Mouse (Mus musculus) urinary bladder, adult 18-20 months (tissue): Measurements from ENCODE around the gene Shank3.
A peak's percentile ranks its signal among the peaks of the same experiment; 100 is the strongest.

ENCODE experiments used
- DNase-seq, 2 experiments: peaks; one replicate each; pipeline ENCODE4 v3.0.0; 2022; ENCODE audit warnings: low spot score in 2 of 2, mixed read lengths in 2 of 2

Gene Shank3

DNA sequence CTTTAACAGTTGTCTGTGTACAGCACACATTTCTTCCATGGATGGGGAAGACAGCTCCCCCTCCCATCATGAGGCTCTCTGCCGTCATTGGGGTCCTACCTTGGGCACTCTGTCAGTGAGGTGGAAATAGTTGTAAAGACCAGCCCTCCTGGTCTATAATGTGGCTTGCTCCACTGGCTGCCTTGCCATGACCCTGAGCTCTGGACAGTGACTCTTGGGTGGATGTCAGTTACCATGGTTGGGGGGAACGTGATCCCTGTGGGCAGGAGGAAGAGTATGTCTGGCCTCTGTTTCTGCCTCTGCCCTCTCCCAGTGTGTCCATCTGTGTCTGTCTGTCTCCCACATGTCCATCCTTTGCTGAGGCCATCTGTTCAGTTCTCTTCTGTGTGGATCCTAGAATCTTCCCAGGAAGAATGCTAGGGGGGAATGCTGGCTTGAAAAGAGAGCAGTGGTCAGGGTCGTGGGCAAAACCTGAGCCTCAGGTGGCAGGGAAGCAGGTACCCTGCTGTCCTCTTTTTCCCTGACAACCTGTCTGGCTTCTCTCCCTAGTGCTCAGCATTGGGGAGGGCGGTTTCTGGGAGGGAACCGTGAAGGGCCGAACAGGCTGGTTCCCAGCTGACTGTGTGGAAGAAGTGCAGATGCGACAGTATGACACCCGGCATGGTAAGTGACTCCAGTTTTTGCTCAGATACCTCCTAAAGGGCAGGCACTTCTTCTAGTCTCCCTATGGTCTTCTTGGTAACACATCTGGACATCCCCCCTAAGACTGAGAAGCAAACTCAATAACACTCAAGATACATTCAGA lies 25.4 kb downstream of the Shank3 start:
- DNase-seq: no peak

DNA sequence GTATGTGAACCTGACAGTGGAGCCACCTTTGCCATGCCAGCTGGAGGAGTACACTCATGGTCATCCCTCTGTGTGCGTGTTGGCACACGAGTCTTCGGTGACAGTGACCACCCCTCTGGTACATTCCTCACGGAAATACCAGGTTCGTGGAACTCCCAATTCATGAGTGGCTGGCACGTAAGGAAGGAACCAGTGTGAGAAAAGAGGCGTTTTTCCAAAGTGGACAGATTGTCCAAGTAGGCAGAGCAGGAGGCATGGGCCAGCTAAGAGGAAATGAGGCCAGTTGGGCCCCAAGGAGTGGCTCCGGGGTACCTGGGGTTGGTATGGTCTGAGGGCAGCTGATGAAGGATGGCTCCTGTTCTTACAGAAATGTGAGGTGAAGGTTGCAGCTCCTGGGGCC lies 26.0 kb downstream of the Shank3 start:
- DNase-seq: no peak

DNA sequence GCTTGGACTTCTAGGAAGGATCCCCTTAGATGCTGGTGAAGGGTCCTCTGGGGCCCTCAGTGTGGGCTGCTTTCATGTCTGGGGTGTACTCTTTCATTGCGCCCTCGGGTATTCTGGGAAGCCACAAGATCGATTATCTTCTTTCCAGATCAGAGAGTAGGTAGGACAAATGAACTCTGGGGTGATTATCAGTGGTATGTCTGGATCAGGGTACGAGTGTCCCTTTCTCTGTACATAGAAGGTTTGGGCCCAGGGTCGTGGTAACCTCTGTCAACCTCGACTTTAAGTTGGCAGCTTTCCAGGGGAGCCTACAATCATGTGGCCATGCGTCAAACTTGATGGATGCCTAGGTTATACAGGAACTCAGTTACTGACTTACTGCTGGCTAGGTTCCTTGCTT lies 26.5 kb downstream of the Shank3 start:
- no peak for DNase-seq

DNA sequence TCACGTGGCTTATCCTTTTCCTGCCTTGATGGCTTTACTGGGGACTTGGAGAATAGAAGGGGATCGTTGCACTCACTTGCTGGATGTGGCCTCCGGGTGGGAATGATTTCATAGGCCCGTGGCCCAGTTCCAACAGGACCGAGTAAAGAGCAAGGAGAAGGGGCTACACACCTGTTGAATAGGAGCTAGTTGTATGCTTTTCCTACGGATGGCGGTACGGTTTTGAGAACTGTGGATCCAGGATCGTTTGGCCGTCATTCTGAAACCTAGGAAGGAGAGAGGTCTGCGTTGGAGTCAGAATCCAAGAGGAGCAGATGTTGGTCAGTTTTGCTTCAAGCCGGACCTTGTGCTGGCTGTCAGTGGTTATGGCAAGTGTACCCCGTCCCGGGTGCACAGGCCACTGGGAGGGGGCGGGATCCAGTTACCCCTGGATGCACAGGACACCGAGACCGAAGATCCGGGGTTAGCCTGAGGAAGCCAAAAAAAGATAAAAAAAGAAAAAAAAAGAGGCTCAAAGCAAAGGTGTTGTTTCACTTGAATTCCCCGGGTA lies 27.4 kb downstream of the Shank3 start:
- no peak for DNase-seq

DNA sequence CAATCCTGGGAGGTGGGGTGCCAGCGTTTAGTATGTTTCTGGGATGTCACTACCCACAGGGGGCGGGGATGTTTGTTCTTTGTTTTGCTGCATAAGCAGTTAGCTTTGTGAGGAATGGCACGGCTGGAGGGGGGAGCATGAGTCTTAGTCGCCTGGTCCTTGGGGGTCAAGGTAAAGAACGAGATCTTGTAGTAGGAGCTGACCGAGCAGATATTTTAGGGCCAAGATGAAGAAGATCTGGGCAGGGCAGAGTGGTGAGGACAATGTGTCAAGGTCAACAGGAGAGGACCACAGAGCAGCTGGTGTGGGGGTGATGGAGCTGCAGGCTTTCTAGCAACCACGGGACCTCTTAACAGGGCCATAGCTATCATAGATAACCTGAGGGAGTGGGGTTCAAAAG lies 28.0 kb downstream of the Shank3 start:
- no peak for DNase-seq

DNA sequence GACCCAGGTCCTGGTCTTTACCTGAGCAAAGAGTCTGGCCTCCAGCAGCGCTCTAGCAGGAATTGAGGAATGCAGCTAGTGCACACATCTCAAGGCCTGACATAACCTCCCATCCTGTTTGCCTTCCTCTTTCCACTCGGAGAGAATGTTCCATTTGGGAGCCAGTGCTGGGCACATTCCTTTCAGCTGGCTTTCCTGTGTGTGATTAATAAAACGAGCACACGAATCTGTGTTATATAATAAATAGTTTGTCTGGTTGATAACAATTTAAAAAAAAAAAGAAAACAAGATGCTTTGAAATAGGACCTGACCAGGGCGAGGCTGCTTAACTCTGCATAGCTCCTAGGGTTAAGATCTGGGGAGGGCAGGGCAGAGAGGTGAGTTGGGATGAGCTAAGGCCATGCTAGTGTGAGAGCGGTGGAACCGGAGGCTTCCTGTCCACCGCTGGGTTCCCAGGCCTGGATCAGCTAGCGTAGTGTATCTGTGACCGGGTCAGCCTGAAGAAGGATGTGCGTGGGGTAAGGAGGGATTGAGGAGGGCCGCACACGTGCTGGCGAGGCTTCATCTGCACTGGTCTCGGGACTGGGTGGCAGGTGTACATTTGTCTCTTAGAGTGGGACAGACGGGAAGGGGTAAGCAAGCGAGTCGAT lies 28.9 kb downstream of the Shank3 start:
- DNase-seq: no peak

DNA sequence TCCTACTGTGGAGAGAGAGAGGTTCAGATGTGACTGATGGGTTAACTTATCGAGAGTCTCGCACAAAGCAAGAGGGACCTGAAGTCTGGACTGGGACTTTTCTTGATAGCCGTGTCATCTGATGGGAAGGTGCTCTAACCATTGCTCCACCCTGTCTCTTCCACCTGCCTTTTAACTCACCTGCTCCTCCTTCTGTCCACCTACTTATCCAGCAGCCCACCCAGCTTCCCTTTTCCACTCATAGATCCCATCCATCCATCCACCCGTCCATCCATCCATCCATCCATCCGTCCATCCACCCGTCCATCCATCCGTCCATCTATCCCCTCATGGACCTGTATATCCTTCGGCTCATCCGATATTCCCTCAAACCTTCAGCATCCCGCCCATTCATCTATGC lies 29.5 kb downstream of the Shank3 start:
- no peak for DNase-seq

DNA sequence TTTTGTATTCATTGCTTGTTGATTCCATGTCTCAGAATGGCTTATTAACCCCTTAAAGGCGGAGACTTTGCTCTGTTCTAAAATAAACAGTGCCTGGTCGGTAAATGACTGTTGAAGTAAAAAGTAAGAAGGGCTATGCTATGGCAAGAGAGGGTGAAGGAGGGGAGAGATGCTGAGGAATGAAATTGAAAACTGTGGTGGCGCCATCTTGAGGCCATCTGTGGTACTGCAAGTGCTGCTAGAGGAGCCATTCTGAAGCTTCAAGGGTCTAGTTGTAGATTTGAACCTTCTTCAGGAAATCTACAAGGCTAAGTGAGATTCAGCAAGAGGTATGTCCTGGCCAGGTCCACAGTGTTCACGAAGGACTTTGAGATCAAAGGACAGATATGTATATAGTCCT lies 30.9 kb downstream of the Shank3 start:
- peak in 1 of 2 experiments; percentile 42 for DNase-seq

DNA sequence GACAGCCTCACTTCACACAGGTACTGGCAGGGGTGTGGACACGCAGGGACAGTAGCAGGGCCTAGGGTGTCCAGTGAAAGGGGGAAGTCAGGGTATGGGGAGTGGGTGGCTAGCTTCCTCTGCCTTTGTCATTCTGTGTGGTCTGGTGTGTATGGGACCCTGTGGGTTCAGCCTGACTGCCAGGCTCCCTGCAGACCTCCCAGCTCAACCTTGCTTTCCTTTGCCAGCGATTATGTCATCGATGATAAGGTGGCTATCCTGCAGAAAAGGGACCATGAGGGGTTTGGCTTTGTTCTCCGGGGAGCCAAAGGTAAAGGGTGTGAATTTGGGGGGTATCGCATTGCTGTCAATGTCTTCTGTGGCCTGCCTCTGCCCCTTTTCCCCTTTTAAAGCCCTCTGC lies 32.0 kb downstream of the Shank3 start:
- no peak for DNase-seq

DNA sequence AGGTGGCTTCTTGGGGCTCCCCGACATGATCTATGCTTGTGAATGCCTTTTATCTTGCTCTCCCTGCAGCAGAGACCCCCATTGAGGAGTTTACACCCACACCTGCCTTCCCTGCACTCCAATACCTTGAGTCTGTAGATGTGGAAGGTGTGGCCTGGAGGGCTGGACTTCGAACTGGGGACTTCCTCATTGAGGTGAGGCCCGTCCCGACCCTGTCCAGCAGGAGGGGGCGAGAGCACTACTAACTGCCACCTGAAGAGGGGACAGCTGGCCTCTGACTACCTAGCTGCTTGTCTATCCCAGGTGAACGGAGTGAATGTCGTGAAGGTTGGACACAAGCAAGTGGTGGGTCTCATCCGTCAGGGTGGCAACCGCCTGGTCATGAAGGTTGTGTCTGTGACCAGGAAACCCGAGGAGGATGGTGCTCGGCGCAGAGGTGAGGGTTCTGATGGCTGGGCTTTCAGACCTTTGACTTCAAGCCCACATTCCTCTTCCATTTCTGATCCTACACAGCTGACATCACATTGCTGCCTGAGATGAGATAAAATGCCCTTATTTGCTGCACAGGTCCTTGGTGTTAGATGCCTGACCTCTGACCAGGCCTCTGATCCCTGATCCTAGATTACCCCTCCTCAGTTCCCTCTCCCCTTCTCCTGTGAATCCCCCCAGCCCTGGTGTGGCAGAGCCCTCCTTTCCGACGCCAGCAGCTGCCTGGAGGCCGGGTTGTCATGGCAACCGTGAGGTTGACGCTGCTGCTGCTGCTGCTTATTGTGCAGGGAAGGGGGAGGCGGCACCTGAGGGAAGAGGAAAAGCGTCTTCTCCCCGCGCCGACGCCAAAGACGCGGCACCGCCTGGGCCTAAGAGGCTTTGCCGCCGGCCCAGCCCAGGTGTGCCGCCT lies 32.9 kb downstream of the Shank3 start:
- no peak for DNase-seq

DNA sequence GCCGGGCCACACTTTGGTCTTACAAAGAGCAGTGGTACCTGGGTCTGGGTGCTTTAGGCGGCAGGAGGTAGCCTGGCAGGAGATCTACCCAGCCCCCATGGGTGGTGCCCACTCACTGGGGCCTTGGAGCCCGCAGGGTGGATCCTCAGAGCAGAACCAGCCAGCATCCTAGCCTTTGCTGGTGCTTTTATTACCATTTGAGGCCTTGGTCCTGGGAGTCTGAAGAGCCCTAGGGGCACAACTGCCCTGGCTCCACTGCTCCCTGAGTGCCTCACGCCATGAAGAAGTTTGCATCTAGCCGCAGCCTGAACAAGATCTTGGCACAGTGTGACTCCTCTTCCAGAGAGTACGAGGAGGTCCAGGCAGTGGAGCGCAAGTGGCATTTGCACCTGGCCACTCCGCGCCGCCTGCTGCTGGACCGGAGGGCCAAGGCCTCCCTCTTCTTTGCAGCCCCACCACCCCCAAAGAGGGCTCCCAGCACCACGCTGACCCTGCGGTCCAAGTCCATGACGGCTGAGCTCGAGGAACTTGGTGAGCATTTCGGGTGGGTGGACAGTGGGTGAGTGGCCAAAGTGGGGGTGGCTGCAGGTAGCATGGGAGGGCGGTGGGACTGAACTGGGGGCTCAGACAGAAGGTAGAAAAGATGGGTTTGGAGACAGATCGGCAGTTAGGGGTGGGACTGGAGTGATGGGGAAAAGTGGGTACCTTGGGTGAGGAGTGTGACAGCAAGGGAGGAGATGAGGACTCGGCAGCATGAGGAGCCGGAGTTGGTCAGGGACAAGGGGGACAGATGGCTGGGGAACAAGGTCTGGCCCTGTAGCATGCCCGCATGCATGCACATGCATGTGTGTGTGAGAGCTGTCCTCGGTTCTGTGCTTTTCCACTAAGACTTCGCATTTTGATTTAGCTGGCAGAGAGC lies 33.8 kb downstream of the Shank3 start:
- no peak for DNase-seq

DNA sequence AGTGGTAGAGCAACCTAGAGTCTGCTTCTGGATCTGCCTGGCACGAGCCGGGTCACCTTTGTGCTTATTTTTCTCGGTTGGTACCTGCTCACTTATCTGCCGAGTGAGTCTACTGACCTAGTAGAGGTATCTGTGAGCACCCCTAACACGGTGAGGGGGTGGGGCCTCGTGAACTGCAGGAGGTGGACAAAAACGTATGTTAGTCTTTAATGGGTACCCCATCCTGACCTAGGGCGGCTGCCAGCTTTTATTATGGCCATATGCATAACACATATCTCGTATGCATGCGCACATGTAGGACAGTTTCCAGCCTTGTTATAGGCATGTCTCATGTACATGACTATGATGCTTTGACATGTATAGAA lies 34.4 kb downstream of the Shank3 start:
- DNase-seq: no peak

DNA sequence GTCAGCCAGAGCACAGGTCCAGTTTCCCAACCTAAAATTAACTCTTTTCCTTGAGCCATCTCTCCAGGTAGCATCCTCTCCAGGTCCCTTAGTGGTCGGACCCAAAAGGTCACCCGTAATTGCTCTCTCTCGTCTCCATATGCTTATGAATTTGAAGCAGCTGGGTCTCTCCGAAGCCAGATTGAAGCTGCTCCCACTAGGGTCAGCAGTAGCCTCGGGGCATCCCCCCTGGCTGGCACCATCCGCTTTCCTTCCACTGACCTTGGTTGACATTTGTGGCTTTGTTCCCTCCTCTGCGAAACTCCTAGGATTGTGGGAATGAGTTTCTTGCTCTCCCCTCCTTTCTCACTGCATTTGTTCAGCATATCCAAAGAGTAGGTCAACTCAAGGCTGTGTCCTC lies 44.7 kb downstream of the Shank3 start:
- no peak for DNase-seq

DNA sequence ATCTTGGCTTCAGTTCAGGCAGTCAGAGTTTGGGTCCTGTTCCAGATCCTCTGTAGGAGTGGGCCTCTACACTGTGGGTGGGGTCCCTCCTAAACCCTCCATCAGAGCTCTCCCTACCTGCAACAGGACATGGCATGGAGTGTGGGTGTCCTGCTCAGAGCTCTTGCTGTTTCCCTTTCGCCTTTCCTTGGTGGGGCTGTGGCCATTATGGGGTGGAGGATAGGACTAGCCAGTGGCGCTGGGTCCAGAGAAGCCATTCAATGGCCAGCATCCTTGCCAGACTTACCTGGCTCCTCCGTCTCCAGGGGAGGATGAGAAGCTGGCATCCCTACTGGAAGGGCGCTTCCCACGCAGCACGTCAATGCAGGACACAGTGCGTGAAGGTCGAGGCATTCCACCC lies 47.9 kb downstream of the Shank3 start:
- no peak for DNase-seq

DNA sequence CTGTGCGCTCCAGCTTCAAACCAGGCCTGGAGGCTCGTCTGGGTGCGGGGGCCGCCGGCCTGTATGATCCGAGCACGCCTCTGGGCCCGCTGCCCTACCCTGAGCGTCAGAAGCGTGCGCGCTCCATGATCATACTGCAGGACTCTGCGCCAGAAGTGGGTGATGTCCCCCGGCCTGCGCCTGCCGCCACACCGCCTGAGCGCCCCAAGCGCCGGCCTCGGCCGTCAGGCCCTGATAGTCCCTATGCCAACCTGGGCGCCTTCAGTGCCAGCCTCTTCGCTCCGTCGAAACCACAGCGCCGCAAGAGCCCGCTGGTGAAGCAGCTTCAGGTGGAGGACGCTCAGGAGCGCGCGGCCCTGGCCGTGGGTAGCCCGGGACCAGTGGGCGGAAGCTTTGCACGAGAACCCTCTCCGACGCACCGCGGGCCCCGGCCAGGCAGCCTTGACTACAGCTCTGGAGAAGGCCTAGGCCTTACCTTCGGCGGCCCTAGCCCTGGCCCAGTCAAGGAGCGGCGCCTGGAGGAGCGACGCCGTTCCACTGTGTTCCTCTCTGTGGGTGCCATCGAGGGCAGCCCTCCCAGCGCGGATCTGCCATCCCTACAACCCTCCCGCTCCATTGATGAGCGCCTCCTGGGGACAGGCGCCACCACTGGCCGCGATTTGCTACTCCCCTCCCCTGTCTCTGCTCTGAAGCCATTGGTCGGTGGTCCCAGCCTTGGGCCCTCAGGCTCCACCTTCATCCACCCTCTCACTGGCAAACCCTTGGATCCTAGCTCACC lies 48.6 kb downstream of the Shank3 start:
- no peak for DNase-seq

DNA sequence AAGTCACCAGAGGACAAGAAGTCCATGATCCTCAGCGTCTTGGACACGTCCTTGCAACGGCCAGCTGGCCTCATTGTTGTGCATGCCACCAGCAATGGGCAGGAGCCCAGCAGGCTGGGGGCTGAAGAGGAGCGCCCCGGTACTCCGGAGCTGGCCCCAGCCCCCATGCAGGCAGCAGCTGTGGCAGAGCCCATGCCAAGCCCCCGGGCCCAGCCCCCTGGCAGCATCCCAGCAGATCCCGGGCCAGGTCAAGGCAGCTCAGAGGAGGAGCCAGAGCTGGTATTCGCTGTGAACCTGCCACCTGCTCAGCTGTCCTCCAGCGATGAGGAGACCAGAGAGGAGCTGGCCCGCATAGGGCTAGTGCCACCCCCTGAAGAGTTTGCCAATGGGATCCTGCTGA lies 49.4 kb downstream of the Shank3 start:
- DNase-seq: no peak

DNA sequence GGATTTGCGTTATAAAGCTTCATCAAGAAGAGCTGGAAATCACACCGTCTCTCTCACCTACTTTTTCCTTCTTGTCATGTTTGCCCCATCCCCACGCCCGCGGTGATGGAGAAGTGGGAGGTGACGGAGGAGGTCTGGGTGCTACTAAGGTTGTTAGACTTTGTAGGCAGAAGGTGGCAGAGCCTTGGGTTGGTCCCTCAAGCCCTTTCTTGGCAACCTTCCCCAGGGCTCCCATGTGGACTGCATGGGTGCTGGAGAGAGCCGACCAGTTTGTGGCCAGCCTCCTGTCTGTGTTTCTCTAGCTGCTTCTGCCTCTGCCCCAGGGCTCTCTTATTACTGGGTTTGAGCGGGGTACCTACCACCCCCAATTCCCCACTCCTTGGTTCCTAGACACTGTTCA lies 51.1 kb downstream of the Shank3 start:
- DNase-seq: no peak

DNA sequence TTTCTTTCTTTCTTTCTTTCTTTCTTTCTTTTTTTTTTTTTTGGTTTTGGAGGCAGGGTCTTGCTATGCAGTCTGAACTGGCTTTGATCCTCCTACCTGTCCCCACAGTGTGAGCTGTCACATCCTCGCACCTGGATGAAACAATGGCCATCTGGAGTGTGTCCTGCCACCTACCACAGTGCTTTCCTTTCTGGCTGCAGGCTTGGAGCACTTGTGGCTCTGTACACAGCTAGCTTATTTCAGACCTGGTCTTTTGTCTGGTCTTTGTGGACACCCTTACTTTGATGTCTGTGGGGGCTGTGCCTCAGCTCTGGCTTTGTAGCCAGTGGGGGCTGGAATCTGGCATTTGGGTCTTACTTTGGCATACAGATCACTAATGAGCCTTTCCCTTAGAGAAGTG lies 52.3 kb downstream of the Shank3 start:
- no peak for DNase-seq

DNA sequence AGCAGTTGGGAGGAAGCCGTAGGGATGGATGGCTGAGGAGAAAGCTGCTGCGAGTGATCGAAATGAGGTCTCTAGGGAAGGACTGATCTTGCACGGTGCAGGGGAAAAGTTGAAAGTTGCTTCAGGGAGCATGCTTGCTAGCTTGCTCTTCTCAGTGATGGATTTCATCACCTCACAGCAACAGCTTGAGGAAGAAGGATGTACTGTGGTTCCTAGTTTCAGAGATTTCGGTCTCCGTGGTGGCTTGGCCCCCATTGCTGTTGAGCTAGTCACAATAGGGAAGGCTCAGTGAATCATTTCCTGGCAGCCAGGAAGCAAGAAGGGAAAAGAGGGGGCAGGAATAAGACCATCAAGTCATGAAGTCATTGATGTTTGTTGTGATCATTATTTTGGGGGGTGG lies 56.2 kb downstream of the Shank3 start:
- no peak for DNase-seq

DNA sequence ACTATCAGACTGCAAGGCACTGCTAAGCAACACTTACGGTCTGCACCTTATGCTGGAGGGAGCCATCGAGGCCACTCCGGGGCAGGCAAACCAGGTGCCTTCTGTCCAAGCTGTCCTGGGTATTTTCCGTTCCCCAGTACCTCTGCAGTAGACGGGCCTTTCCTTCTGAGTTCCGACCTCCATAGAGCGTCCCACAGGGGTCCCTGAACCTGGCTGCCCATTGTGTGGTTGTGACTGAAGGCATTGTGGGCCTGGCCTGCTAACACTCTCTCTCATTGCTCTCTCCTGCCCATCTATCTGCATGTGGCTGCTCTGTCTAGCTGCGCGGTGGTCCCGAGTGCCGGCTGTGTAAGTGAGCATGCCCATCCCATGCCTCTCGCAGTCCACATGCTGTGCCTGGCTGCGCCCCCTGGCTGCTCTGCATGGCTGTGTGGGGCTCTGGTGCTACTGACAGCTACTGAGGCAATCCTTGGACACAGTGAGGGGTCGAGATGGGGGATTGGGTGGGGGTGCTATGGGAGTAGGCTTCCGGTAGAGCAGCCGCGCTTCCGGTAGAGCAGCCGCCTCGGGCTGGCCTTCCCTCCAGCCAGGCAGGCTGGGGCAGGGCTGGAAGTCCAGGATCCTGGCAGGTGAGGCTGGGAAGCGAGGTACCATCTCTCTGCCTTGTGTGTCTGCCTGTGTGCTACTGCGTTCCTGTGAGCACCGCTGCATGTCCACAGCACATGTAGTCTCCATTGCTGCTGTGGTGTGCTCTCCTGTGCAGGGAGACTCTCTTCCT lies 57.2 kb downstream of the Shank3 start:
- DNase-seq: peak in 1 of 2 experiments; percentile 50
